Mouse (Mus musculus) left cerebral cortex, postnatal 25 days (tissue): ENCODE measurements around the gene Nceh1. TPM values are rescaled to one million over a fixed set of nuclear protein-coding genes. Genes with fewer than 3 reads are reported as not detected.

ENCODE experiments used
- DNase-seq, 2 experiments: peaks; one replicate each; pipeline ENCODE4 v3.0.0; 2022; ENCODE audit warnings: low spot score in 2 of 2, mixed read lengths in 1 of 2
- intact Hi-C: fragments of 180-260 bp; cut with DNase I; formaldehyde crosslinking; loops from one replicate; pipeline ENCODE4 v1.15.1; 2025
- total RNA-seq, 2 experiments: library from RNA; stranded (reverse); gene quantifications; 2 replicates each; pipeline ENCODE4 v1.2.3; 2021

Gene Nceh1
- total RNA-seq: 100 to 1,000 TPM; 117 to 127 TPM

DNA sequence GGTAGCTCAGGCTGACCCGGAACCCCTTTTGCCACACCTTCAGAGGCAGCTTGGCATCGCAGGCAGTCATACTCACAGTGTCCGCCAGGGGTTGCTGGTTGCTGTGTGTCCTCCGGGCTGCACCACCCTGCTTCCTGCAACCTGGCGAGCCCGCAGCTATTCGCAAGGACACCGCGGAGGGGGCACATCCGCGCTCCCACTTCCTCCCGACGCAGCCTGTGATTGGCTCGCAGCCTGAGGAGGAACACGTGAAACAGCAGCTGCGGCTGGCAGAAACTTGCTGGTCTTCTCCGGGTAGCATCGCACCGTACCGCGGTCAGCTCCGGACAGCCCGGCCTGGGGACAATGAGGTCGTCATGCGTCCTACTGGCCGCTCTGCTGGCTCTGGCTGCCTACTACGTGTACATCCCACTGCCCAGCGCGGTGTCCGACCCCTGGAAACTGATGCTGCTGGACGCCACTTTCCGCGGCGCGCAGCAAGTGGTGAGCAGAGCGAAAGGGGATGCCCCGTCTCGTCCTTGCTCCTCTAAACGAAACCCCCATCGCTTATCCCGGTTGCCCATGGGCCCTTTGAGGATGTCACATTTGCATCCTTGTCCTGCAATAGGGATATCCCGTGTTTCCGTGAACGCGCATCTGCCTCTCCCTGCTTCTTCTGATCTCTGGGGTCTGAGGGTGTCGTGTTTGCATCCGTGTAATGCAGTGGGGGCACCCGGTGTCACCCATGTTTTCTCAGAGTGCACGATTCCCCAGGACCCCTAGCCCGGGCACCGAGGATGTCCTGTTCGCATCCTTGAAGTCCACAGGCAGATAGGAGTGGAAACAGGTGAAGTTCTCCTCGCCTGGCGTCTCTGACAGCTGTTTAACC, at the start of gene Nceh1:
Gene Nceh1 (plus strand): TSS at position 233 of the 868 bp plus-strand sequence.
- intact Hi-C loops: loop anchor here (1.0 kb wide), 1 partner anchor 54 kb away; no protein-coding TSS in a partner anchor
- DNase-seq: peak; percentile 94 to 98

DNA sequence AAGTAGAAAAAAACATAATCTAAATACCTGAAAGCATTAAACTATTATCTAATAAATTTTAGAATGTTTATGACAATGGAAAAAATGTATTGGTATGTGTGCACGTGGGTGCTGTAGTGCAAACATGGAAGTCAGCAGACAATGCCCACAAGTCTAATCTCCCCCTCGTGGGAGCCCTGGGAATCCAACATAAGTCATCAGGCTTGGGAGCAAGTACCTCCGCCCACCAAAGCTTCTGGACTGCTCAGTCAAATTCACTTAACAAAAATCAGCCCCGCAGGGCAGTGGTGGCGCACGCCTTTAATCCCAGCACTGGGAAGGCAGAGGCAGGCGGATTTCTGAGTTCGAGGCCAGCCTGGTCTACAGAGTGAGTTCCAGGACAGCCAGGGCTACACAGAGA, 42.7 kb upstream of the Nceh1 start:
- DNase-seq: no peak
- intact Hi-C loops: no loop called here

DNA sequence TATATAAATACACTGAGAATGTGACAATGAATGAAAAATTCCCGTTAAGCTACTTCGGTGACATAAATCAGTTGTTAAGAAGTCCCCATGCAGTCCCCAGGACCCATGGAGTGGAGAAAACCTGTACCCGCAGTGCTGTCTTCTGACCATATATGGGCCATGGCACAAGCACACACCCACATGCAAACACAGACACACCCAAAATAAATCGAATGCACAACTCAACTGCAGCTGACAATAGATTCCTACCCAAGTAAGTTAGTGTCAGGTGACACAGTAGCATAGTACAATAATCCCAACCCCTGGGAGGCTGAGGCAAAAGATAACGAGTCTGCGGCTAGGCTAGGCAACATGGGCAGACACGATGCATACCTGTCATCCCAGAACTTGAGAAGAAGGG, 39.2 kb upstream of the Nceh1 start:
- intact Hi-C loops: no loop called here
- DNase-seq: no peak

DNA sequence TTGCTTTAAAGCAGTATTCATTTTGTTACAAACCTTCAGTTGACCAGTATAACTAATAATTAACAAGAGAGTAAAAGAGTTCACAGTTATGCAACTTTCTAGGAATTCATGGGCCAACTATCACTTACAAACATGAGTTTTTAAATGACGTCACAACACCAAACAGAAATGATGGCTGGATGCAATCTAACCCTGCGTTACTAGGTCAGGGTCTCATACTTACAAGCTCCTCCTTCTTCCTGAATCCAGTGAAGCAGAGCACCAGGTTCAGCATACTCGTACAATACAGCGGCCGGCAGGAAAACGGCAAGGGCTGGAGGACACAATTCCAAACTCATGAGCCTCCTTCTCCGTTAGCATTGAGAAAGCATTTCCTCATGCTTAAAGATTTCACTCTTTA, 37.0 kb upstream of the Nceh1 start:
- DNase-seq: no peak
- intact Hi-C loops: no loop called here

DNA sequence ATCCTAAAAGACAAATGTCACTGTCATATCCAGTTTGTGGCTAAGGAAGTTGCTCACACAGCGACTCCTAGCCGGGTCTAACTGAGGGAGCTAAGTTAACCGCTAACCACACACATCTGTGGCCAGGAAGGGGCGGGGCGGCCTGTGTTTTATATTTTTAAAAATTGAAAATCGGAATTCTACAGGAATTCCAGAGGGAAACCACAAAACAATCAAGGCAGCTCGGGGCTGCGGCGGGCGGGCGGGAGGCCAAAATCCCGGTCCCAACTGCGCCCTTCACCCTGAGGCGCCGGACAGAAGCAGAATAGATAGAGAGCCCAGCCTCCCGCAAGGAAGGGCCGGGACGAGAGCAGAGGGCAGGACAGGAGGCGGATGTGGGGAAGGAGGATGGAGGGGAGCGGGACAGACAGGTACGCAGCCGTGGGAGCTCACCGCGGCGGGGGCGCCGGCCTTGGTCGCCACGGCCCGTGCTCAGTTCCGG, 29.5 kb upstream of the Nceh1 start:
- intact Hi-C loops: no loop called here

DNA sequence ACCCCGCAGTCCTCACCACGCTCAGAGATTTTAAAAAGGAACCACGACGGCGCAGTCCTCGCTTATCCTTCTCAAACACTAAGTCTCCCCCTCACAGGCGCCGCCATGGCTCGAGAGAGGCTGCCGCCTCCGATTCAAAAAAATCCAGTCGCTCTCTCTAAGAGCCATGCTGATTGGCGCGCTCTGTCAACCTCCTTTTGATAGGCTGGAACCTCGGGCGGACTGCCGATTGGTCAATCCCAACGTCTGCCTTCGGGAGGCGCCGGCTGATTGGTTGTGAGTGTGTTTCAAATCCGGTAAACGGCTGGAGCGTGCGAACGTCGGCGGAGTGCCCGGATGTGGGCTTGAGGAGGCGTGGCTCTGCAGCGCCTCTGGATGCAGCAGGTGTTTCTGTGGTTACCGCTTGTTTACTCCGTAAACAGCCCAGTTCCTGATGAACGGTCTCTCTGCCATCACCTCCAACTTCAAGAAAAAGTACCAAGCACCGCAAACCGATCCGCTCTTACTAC, 29.0 kb upstream of the Nceh1 start, which contains the start of gene Ect2:
Gene Ect2 (minus strand): TSS at position 178 of the 509 bp plus-strand sequence.
- DNase-seq: peak; percentile 99 to 100
- intact Hi-C loops: no loop called here

More for the DNA sequence above, 29.5 kb upstream of the Nceh1 start:
- DNase-seq: no peak

DNA sequence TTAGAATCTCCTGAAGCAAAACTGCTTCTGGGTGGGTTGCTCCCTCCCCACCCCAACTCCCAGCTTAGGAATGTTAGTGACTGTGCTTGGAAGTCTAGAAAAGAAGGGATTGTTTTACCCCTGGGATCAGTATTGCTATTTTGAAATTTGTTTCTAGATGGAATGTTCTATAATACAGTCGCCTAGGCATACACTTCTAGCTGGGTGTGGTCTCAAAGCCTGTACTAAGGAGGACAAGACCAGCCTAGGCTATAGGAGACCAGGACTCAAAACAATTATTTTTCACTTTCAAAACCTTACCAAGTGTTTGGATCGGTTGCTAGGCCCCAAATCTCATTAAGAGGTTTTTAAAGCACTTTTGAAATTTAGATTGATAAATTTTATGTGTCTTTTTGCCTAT, 28.5 kb upstream of the Nceh1 start:
- intact Hi-C loops: no loop called here
- DNase-seq: no peak

DNA sequence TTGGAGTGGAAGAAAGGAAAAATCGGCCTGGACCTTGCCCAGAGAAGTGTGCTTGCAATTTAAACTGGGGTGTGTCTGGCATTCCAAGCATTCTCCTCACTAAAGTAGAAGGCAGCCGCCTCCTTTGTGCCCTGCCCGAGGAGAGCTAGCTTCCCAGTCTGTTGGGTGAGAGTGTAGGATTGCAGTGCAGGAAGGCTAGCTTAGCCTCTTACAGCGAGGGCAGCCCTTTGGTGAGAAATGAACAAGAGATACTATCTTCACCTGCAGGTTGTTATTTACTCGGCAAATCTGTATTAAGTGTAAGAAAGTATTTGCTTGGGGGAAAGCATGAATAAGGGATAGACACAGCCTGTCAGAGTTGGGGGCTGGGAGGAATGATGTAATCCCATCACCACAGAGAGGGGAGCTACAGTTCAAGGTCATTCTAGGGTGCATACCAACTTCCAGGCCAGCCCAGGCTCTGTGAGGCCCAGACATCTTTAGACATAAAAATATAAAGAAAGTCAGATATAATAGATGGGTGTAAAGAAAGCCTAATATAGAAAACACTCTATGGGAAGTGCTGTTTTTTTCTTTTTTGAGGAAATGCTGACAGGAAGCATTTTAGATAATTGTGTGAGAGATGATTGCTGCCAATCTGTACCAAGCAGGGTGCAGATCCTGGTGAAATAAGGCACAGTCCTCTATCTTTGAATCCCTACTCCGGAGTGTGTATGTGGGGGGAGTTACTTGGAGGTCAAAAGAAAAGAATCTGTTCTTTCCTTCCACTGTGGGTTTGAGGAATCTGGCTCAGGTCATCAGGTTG, 27.5 kb upstream of the Nceh1 start:
- DNase-seq: no peak
- intact Hi-C loops: no loop called here

DNA sequence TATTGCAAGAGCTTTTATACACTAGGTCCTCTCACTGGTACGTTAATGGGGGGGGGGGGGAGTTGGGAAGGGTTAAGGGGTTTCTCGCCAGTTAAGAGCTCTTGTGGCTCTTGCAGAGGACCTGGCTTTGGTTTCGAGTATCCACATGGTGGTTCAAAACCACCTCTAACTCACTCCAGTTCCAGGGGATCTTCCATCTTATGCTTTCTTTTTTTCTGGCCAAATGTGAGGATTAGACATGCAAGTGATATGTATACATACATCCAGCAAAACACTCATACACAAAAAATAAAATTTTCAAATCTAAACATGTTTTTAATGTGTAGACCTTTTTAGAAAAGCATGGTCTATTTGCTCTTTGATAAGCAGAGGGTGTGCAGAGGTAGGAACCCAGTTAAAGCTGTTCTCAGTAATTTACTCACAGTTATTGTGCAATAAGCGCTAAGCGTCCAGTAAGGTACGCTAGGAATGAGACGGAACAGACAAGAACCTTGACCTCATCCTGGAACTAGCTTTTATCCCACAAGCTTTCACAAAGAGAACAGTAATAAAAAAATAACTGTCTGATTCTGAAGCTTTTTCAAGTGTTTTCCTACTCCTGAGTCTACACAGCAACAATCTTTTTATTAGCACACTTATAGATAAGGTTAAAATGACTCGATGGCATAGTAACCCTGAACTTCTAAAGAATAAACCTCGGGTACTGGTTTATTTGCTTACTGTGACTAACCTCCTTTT, 26.7 kb upstream of the Nceh1 start:
- no peak for DNase-seq
- intact Hi-C loops: no loop called here

DNA sequence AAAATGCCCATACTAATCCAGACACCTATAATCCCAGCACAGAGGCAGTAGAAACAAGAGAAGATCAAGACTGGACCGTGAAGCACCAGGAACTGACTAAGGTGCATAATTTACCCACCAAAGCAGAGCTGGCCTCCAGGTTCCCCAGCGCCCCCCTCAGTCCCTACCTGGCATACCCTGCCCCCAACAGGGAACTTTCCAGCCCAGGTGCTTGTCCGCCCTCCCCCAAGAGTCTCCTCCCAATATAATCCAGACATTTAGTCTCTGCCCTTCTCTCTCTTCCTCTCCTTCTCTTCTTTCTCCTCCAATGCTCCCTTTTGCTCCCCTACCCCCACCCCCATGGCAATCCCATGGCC, 26.2 kb upstream of the Nceh1 start:
- intact Hi-C loops: no loop called here
- no peak for DNase-seq

DNA sequence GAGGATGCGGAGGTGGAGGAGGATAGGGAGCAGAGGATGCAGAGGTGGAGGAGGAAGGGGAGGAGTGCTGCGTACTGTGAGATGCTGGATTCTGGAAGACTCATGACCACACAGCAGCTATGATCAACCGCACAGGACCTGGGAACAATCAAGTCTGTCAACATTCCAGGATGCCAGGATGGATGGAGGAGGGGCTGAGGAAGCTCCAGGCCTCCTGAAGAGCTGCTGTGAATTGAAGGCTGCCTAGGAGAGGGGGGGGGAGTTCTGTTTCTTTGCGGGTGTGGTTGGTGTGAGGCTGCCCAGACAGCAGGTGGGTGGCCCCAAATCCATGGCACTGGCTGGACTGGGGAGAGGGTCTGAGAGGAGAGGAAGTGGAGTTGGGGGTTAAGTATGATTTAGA, 23.9 kb upstream of the Nceh1 start:
- DNase-seq: no peak
- intact Hi-C loops: no loop called here

DNA sequence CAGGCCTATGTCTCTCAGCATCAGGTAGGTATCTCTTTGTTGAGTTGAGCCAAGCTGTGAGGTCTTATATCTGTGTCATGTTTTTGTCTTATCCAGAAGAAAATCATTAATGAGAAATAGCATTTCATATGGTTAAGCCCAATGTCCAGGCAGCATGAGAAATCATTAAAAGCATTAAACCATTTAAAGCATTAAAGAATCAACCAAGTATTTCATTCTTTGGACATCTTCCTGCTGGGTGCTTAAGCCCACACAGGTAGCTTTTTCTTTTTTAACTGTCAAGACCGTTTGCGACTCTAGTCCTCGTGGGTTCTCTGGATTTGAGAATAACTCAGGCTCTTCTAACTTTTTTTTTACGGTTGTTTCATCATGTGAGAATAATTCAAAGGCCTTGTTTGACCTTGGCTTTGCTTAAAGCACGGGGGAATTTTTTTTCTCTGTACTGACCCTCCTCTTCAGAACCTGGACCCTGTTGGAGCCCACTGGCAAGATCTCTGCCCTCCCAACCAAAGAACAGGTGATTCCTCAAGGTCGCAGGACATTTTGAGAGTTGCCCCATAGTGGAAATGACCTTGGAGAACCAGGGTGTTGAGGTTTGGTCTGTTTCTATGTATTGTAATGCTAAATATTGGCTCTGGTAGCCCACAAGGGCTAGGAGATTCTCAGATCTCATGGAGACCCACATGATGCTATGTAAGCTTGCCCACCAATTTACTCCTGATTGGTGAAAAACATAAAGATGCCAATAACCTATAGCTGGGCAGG, 20.9 kb upstream of the Nceh1 start:
- no peak for DNase-seq
- intact Hi-C loops: no loop called here

DNA sequence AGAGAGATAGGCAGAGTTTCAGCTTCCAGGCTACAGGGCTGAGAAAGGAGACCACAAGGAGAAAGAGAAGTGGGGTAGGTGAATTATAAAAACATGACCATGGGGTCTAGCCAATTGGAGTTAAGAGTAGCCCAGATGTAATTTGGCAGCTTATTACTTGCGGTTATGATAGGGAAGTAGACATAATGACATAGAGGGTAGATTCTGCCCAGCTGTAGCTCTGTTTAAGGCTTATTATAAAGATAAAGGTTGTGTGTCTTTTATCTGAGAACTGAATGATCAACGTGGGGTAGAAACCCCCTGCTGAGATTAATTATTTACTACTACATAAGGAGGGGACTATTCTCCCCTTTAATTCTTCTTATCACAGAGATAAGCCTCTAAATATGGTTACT, 20.4 kb upstream of the Nceh1 start:
- DNase-seq: no peak
- intact Hi-C loops: no loop called here

DNA sequence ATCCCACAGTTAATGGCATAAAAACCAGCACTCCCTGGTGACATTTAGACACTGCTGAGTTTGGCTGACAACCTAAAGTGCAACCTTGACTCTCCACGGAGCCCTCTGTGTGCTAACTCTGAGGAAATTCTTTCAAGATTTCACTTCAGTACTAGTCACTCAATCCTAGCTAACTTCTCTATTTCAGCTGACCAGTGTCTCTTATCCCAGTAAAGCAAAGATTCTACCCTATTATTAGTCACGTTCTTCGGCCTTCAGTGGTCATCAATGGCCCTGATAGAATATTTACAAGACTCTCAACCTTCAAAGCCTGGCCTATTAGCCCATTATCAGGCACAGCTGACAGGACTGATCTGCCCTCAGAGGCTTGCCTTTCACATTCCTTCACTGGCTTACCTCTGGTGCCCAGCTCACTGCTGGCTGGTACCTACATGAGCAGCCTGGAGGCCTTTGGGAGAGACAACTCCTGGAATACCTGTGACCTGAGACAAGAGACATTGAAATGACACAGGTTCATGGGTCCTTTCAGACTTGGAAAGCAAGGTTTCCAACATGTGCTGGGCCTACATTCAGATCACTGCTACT, 17.2 kb upstream of the Nceh1 start:
- intact Hi-C loops: no loop called here
- DNase-seq: no peak

DNA sequence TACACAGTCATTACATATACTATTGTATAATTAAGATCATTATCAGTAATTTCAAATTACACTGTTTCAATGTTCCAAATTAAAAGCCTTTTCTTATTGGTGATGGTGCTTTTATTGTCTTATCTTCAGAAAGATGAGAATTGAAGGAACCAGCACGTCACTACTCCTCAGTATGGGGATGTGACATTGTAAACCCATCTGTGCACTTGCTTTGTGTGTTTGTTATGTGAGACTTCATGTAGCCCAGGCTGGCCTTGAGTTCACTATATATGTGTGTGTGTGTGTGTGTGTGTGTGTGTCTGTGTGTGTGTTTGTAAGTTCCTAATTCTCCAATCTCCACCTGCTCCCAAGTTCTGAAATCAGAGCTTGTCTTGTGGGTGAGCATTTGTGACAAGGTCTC, 12.5 kb upstream of the Nceh1 start:
- intact Hi-C loops: no loop called here
- DNase-seq: no peak

DNA sequence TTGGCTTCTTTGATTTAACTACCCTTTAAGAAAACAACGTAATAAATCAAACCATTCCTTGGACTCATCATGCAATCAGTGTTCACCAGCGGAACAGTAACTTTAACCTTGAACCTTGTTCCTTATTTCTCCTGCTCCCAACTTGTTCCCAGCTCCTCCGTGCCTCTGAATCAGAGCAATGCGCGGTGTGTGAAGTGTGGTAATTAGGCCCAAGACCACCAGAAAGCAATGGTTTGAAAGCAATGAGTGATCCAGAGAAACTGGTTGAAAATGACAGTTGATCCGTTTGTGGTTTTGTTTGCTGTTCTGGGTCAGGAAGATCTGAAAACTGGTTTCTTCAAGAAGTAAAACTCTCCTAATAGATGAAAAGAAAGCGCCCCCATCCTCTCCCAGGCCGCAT, 3.1 kb upstream of the Nceh1 start:
- no peak for DNase-seq
- intact Hi-C loops: no loop called here

DNA sequence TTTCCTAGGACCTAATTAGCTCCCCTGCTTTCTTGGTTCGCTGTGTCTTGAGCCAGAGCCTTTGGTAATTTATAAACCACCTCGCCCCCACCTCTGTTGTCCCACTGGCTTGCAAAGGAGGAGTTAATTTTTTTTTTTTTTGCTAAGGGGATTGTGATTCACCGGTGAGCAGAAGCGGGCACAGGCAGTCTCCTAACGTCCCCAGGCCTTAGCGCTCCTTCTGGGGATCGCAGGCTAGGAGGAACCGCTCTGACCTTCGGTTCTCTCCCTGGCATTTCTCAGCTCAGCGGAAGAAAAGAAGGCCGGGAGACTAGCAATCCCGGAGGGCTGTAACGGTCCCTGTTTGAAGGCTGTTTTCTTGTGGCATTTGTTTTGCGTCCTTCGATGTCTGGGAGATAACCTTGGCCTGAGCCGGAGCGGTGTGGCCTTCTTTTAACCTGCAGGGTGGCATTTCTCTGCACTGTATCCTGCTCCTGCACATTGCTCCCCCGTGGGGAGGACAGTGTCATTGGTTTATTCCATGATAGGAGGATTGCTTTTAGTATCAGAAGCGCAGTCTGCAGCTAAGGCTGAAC, 923 bp downstream of the Nceh1 start:
- peak; percentile 48 to 64 for DNase-seq
- intact Hi-C loops: no loop called here

DNA sequence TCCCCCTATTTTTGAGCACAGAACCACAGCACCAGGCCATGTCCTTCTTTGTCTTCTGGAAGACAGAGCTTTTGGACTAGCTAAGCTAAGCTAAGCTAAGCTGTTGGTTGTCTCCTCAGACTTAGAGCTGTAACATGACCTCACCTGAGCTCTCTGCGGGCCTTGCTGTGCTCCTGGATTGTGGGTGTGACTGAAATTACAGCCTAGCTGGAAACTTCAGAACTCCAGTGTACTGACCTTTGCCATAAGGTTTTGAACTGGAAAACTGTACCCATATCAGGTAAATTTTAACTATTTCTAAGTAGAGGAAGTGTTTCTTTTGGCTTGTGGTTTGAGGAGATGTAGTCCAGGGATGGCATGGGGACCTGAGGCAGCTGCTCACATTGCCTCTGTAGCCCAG, 5.6 kb downstream of the Nceh1 start:
- no peak for DNase-seq
- intact Hi-C loops: no loop called here
